Mouse (Mus musculus): Measurements from ENCODE around the gene Mup14. TPM values are rescaled to one million over a fixed set of nuclear protein-coding genes. Genes with fewer than 3 reads are reported as not detected.
"Not testable (repeated sequence)": the region's sequence is repeated elsewhere in the genome, so short reads cannot be mapped to it uniquely, and the experiment has no call there.

The Mup14 gene
- not detected for total RNA-seq (2021)

DNA sequence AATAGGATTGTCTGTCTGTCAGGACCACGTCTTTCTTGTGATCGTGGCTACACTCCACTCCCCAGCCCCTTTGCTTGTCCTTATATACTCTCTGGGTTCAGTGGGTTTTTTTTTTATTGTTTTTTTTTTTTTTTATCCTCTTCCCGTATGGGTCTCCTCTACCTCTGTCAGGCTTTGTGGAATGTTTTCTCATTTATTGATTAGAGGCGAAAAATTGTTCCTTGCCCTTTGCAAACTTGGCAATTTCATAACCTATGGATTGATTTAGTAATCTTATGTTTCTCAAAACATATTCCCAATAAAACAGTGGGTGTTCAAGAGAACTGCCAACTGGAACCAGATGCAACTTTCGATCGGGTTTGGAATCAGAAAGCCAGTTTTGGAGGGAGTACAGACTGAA is at the start of gene Mup14:
Mup14 (minus strand) TSS at position 101 of the 400 bp plus-strand sequence.
- DNase-seq (ENCODE audit: low spot score in 2 of 2); intact Hi-C loops (cut with DNase I): not testable (repeated sequence)

DNA sequence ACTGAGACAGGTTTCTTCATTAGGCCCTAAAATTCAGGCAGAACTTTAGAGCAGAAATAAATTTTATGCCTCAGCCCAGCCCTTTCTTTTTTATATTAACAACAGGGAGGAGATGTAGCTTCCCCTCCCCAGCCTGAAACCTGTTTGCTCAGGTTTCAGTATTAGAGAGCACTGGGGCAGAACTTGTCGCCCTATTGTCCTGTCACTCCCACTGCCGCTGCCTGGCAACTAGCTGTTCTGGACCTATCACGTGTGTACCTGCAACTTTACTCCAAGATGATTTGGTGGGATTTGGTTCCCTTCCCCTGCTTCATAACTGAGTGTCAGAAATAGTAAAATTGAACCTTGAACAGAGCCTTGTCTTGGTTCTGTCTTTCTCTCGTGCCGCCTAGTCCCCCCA is 34.3 kb upstream of the Mup14 start:
- intact Hi-C loops (cut with DNase I); DNase-seq (ENCODE audit: low spot score in 2 of 2): not testable (repeated sequence)

Other genes starting within 250 kb of the Mup14 start
- not detected for gene Mup13, start 75.7 kb downstream of the Mup14 start, total RNA-seq (2021)
- not detected for gene Mup15, start 135.7 kb upstream of the Mup14 start, total RNA-seq (2021)
- gene Mup16, start 215.5 kb upstream of the Mup14 start, total RNA-seq (2021) = not detected